ENCODE assay signal across 25 mouse cellular contexts in genomic region chr9:54583712-54584111, GRCm38 (mm10). TPM values are rescaled to one million over a fixed set of nuclear protein-coding genes. Genes with fewer than 3 reads are reported as not detected.
DNase-seq lines count a peak whose midpoint lies in the region; ATAC-seq lines count a peak whose summit lies in the region.
"Had no signal": no experiment of that assay in that cellular context is flagged by ENCODE, and none has a peak within 500 bp of the region (broad histone marks: within the 10 kb centered on the region; RNA-seq: fewer than 3 reads in every experiment).

No protein-coding gene starts in this region.

- H3K4me1 ChIP-seq in heart, embryonic 10.5 days = peaks cover 21% of the 10 kb centered on the region
- peaks cover 36% of the 10 kb centered on the region for H3K4me1 ChIP-seq in liver, embryonic 12.5 days
- peaks cover 17% of the 10 kb centered on the region for H3K4me1 ChIP-seq in liver, embryonic 16.5 days (ENCODE audit: control insufficient read depth, low read depth, low read length)

- no peak overlapping the region for H3K9ac ChIP-seq in liver, embryonic 12.5 days
- no peak overlapping the region for H3K9ac ChIP-seq in liver, embryonic 16.5 days (ENCODE audit: low read depth, low read length)
- H3K9ac ChIP-seq: embryonic facial prominence, embryonic 13.5 days; forebrain, embryonic 12.5 days; hindbrain, embryonic 12.5 days had no signal

- no peak overlapping the region for H3K4me3 ChIP-seq in heart, embryonic 10.5 days
- H3K4me3 ChIP-seq in liver, embryonic 12.5 days = no peak overlapping the region
- H3K4me3 ChIP-seq in liver, embryonic 16.5 days (ENCODE audit: low read depth, low read length) = no peak overlapping the region
- H3K4me3 ChIP-seq: embryonic facial prominence, embryonic 13.5 days; forebrain, embryonic 12.5 days; hindbrain, embryonic 12.5 days had no signal

- WGBS in heart, embryonic 10.5 days = 31% methylated on average over 1 of the region's 1 CpGs
- WGBS in liver, embryonic 12.5 days (ENCODE audit: insufficient replicate concordance) = 4% methylated on average over 1 of the region's 1 CpGs
- 14% methylated on average over 1 of the region's 1 CpGs for WGBS in liver, embryonic 16.5 days (ENCODE audit: insufficient replicate concordance)

- H3K27me3 ChIP-seq in heart, embryonic 10.5 days (ENCODE audit: insufficient read depth, poor library complexity, severe bottlenecking) = no peaks in the 10 kb centered on the region
- no peaks in the 10 kb centered on the region for H3K27me3 ChIP-seq in liver, embryonic 12.5 days (replicated peaks)
- H3K27me3 ChIP-seq in liver, embryonic 16.5 days (ENCODE audit: control insufficient read depth, insufficient read depth, low read depth, low read length) = no peaks in the 10 kb centered on the region
- H3K27me3 ChIP-seq: embryonic facial prominence, embryonic 13.5 days; forebrain, embryonic 12.5 days; hindbrain, embryonic 12.5 days had no signal

- peak; percentile 53 for ATAC-seq in liver, embryonic 12.5 days
- ATAC-seq in liver, embryonic 16.5 days (ENCODE audit: low read depth) = peak; percentile 14
- ATAC-seq: CD4-positive, CD25-positive, alpha-beta regulatory T cell, adult 4 months; forebrain, embryonic 16.5 days; hindbrain, embryonic 16.5 days had no signal

- H3K9me3 ChIP-seq in heart, embryonic 10.5 days = no peaks in the 10 kb centered on the region
- no peaks in the 10 kb centered on the region for H3K9me3 ChIP-seq in liver, embryonic 12.5 days (replicated peaks)
- H3K9me3 ChIP-seq in liver, embryonic 16.5 days (replicated peaks; ENCODE audit: control insufficient read depth, low read length) = no peaks in the 10 kb centered on the region
- H3K9me3 ChIP-seq: forebrain, embryonic 12.5 days; hindbrain, embryonic 12.5 days had no signal

- DNase-seq in heart, embryonic 10.5 days (ENCODE audit: low spot score) = peak; percentile 9
- no peak for DNase-seq in heart, adult 18-20 months
- no peak for DNase-seq in kidney, postnatal 25 days
- no peak for DNase-seq in gastrocnemius, adult 8-10 months (ENCODE audit: low spot score in 2 of 2)
- DNase-seq in frontal cortex, postnatal 36 days (ENCODE audit: low spot score in 2 of 2) = no peak
- DNase-seq: adrenal gland, postnatal 10 days; B cell, adult 2 months; cerebellum, adult 11-12 months; cerebellum, adult 9-10 months; cerebellum, postnatal 25 days; gastrocnemius, postnatal 25 days; heart, postnatal 10 days; heart, postnatal 4 days had no signal

- H3K36me3 ChIP-seq in heart, embryonic 10.5 days = 0 out of 2 replicates have a peak, but pooled peaks cover 3% of the 10 kb centered on the region
- H3K36me3 ChIP-seq in liver, embryonic 12.5 days = no peaks in the 10 kb centered on the region
- H3K36me3 ChIP-seq in liver, embryonic 16.5 days (ENCODE audit: control insufficient read depth, insufficient read depth) = no peaks in the 10 kb centered on the region
- H3K36me3 ChIP-seq: embryonic facial prominence, embryonic 13.5 days; forebrain, embryonic 12.5 days; hindbrain, embryonic 12.5 days had no signal

- no peak overlapping the region for H3K4me2 ChIP-seq in liver, embryonic 12.5 days
- no peak overlapping the region for H3K4me2 ChIP-seq in liver, embryonic 16.5 days (ENCODE audit: low read depth, low read length)
- H3K4me2 ChIP-seq: embryonic facial prominence, embryonic 13.5 days; forebrain, embryonic 12.5 days; hindbrain, embryonic 12.5 days had no signal

- no peak overlapping the region for H3K27ac ChIP-seq in heart, embryonic 10.5 days
- peak overlapping the region; percentile 77 for H3K27ac ChIP-seq in liver, embryonic 12.5 days
- H3K27ac ChIP-seq in liver, embryonic 16.5 days (ENCODE audit: low read length) = no peak overlapping the region
- H3K27ac ChIP-seq: embryonic facial prominence, embryonic 13.5 days; forebrain, embryonic 12.5 days; hindbrain, embryonic 12.5 days had no signal

RNA-seq across cellular contexts. Expression of gene Idh3a, which starts 2.4 kb away (rescaled TPM):
- polyA plus RNA-seq in heart, embryonic 10.5 days (2016; fragmentation: Nextera tagmentation; extraction: Ambion mirVana) = 348 and 488 TPM in 2 replicates
- total RNA-seq in heart, adult 18-20 months (2021) = 100 to 1,000 TPM; 562 to 594 TPM
- polyA plus RNA-seq in liver, embryonic 12.5 days (2016; fragmentation: Nextera tagmentation; extraction: Ambion mirVana) = 142 and 150 TPM in 2 replicates
- polyA plus RNA-seq in liver, embryonic 16.5 days (2015; fragmentation: Nextera tagmentation; extraction: Ambion mirVana) = 55.1 and 63.6 TPM in 2 replicates
- total RNA-seq in gastrocnemius, adult 8-10 months (2022) = 100 to 1,000 TPM; 456 to 541 (median 521) TPM

RNA-seq across cellular contexts. Expression of gene Cib2, which starts 23.7 kb away (rescaled TPM):
- polyA plus RNA-seq in heart, embryonic 10.5 days (2016; fragmentation: Nextera tagmentation; extraction: Ambion mirVana) = 2.9 and 5.5 TPM in 2 replicates
- 1 to 10 TPM; 1.5 to 8.6 TPM for total RNA-seq in heart, adult 18-20 months (2021)
- 2.6 and 2.7 TPM in 2 replicates for polyA plus RNA-seq in liver, embryonic 12.5 days (2016; fragmentation: Nextera tagmentation; extraction: Ambion mirVana)
- polyA plus RNA-seq in liver, embryonic 16.5 days (2015; fragmentation: Nextera tagmentation; extraction: Ambion mirVana) = 1.4 and 1.5 TPM in 2 replicates
- 100 to 1,000 TPM; 127 to 157 (median 137) TPM for total RNA-seq in gastrocnemius, adult 8-10 months (2022)

RNA-seq across cellular contexts. Expression of gene Sh2d7, which starts 44.9 kb away (rescaled TPM):
- not detected in 2 replicates for polyA plus RNA-seq in heart, embryonic 10.5 days (2016; fragmentation: Nextera tagmentation; extraction: Ambion mirVana)
- total RNA-seq in heart, adult 18-20 months (2021) = under 1 TPM in 1 of 2 experiments, not detected in 1; 0.15 TPM
- polyA plus RNA-seq in liver, embryonic 12.5 days (2016; fragmentation: Nextera tagmentation; extraction: Ambion mirVana) = not detected in 2 replicates
- polyA plus RNA-seq in liver, embryonic 16.5 days (2015; fragmentation: Nextera tagmentation; extraction: Ambion mirVana) = not detected in 2 replicates
- total RNA-seq in gastrocnemius, adult 8-10 months (2022) = not detected
- total RNA-seq: adrenal gland, postnatal 10 days; adrenal gland, postnatal 4 days; gastrocnemius, adult 18-20 months; gastrocnemius, postnatal 25 days; granulocyte monocyte progenitor cell, adult 5-6 weeks; heart, postnatal 10 days; heart, postnatal 4 days had no signal
- polyA plus RNA-seq: CD4-positive, CD25-positive, alpha-beta regulatory T cell, adult 4 months; embryonic facial prominence, embryonic 13.5 days; heart, embryonic 14.5 days; hindbrain, embryonic 12.5 days had no signal
